Mouse (Mus musculus) lung, postnatal 4 days (tissue): ENCODE data around the gene Rapgef4.

Source experiments
- DNase-seq, 2 experiments: peaks; one replicate each; pipeline ENCODE4 v3.0.0; 2021

The Rapgef4 gene

GRCm38 (mm10) chr2:72241714-72242472 is 260.9 kb downstream of the Rapgef4 start:
- DNase-seq: no peak

GRCm38 (mm10) chr2:72242910-72243675 is 262.1 kb downstream of the Rapgef4 start:
- no peak for DNase-seq

- no peak for DNase-seq
Observed at GRCm38 (mm10) chr2:72245631-72246030, 264.6 kb downstream of the Rapgef4 start.

- no peak for DNase-seq
Observed at GRCm38 (mm10) chr2:72246376-72246775, 265.3 kb downstream of the Rapgef4 start.

- DNase-seq: no peak
Observed at GRCm38 (mm10) chr2:72247819-72248218, 266.8 kb downstream of the Rapgef4 start.

GRCm38 (mm10) chr2:72252510-72253505 is 271.8 kb downstream of the Rapgef4 start:
- no peak for DNase-seq

GRCm38 (mm10) chr2:72253882-72254281 is 272.8 kb downstream of the Rapgef4 start:
- DNase-seq: no peak

- no peak for DNase-seq
Observed at GRCm38 (mm10) chr2:72254813-72255582, 274.0 kb downstream of the Rapgef4 start.

- DNase-seq: peak in 1 of 2 experiments; percentile 21
Observed at GRCm38 (mm10) chr2:72260704-72261103, 279.7 kb downstream of the Rapgef4 start.

GRCm38 (mm10) chr2:72262814-72263480 is 281.9 kb downstream of the Rapgef4 start:
- DNase-seq: no peak

- DNase-seq: no peak
Observed at GRCm38 (mm10) chr2:72267390-72267789, 286.4 kb downstream of the Rapgef4 start.

- no peak for DNase-seq
Observed at GRCm38 (mm10) chr2:72269651-72270341, 288.8 kb downstream of the Rapgef4 start.

- no peak for DNase-seq
Observed at GRCm38 (mm10) chr2:72278247-72278873, 297.3 kb downstream of the Rapgef4 start.

- DNase-seq: no peak
Observed at GRCm38 (mm10) chr2:72280524-72280923, 299.5 kb downstream of the Rapgef4 start.

- DNase-seq: no peak
Observed at GRCm38 (mm10) chr2:72281971-72282370, 300.9 kb downstream of the Rapgef4 start.

- no peak for DNase-seq
Observed at GRCm38 (mm10) chr2:72282733-72283132, 301.7 kb downstream of the Rapgef4 start.

GRCm38 (mm10) chr2:72284689-72285088 is 303.6 kb downstream of the Rapgef4 start:
- no peak for DNase-seq

- peak; percentile 85 to 87 for DNase-seq
Observed at GRCm38 (mm10) chr2:72285256-72285887, 304.3 kb downstream of the Rapgef4 start, which contains the start of gene Map3k20. Gene Map3k20 (plus strand): TSS chr2:72285637.

- peak; percentile 61 to 64 for DNase-seq
Observed at GRCm38 (mm10) chr2:72285888-72286661, 305.0 kb downstream of the Rapgef4 start.
